Mouse (Mus musculus) CH12.LX (cell line): Measurements from ENCODE around the gene Tex36. TPM values are rescaled to one million over a fixed set of nuclear protein-coding genes. Genes with fewer than 3 reads are reported as not detected.

Source experiments
- DNase-seq: peaks from one replicate; pipeline ENCODE4 v3.0.0-alpha.2; 2013; ENCODE audit errors: extremely low read depth
- H3K27ac ChIP-seq: 2 replicates; pipeline ENCODE4 v1.5.1; 2012; ENCODE audit warnings: low read depth, mild to moderate bottlenecking, control low read depth, moderate library complexity; ENCODE audit not compliant: insufficient read depth
- H3K27me3 ChIP-seq: replicated peaks from 2 replicates; pipeline ENCODE3; 2012; ENCODE audit warnings: inconsistent platforms
- H3K36me3 ChIP-seq, 2 experiments: replicated peaks in 1 of 2; 2 replicates each; pipeline versions ENCODE3 to v1.6.1; 2012; ENCODE audit warnings: inconsistent platforms in 1 of 2, low read length in 1 of 2, mild to moderate bottlenecking in 1 of 2, mixed read lengths in 1 of 2, moderate library complexity in 1 of 2; ENCODE audit not compliant: control insufficient read depth in 1 of 2, insufficient read depth in 1 of 2
- H3K4me1 ChIP-seq, 2 experiments: 2 replicates each; pipeline ENCODE4 v1.6.1; 2012; ENCODE audit warnings: inconsistent platforms in 1 of 2, moderate library complexity in 1 of 2; ENCODE audit not compliant: insufficient read depth in 2 of 2, control insufficient read depth in 1 of 2
- H3K4me2 ChIP-seq: 2 replicates; pipeline ENCODE4 v1.6.1; 2012; ENCODE audit warnings: low read depth, mild to moderate bottlenecking, control low read depth; ENCODE audit not compliant: poor library complexity, insufficient read depth, severe bottlenecking
- H3K4me3 ChIP-seq, 3 experiments: fragments of 150-350 bp in 1 of 3; sonication (generic) in 1 of 3; replicated peaks in 1 of 3; 2 replicates each; pipeline versions ENCODE3 to v1.5.1; 2011 to 2012; ENCODE audit warnings: low read depth in 2 of 3, low read length in 2 of 3, mild to moderate bottlenecking in 2 of 3, moderate library complexity in 2 of 3, control low read depth in 1 of 3, improper control_type of control experiment in 1 of 3, inconsistent platforms in 1 of 3, mixed read lengths in 1 of 3; ENCODE audit not compliant: poor library complexity in 1 of 3
- H3K79me2 ChIP-seq: replicated peaks from 2 replicates; pipeline ENCODE4 v1.6.1; 2012; ENCODE audit warnings: mild to moderate bottlenecking, moderate library complexity; ENCODE audit not compliant: control insufficient read depth, poor library complexity, insufficient read depth, severe bottlenecking; ENCODE audit errors: extremely low read depth
- H3K9ac ChIP-seq: 2 replicates; pipeline ENCODE4 v1.6.1; 2012; ENCODE audit warnings: low read depth, mild to moderate bottlenecking, control low read depth, moderate library complexity; ENCODE audit not compliant: insufficient read depth
- H3K9me3 ChIP-seq: replicated peaks from 2 replicates; pipeline ENCODE3; 2012; ENCODE audit warnings: low read length, inconsistent platforms, mixed read lengths
- BHLHE40 ChIP-seq: IDR thresholded peaks from 2 replicates; pipeline ENCODE4 v1.6.1; 2011; ENCODE audit warnings: mild to moderate bottlenecking, low read depth, low read length, improper control_type of control experiment
- CTCF ChIP-seq, 2 experiments: IDR thresholded peaks in 1 of 2; conservative IDR thresholded peaks in 1 of 2; 2 replicates each; pipeline ENCODE4 v1.5.1; 2011 to 2012; ENCODE audit warnings: low read depth in 2 of 2, low read length in 2 of 2, improper control_type of control experiment in 1 of 2, inconsistent platforms in 1 of 2, mild to moderate bottlenecking in 1 of 2, moderate library complexity in 1 of 2
- E2F4 ChIP-seq: IDR thresholded peaks from 2 replicates; pipeline ENCODE4 v1.6.1; 2011; ENCODE audit warnings: low read depth, low read length, improper control_type of control experiment; ENCODE audit not compliant: insufficient replicate concordance
- ELF1 ChIP-seq: IDR thresholded peaks from 2 replicates; pipeline ENCODE4 v1.6.1; 2014; ENCODE audit warnings: low read depth, mild to moderate bottlenecking, inconsistent platforms, low read length, improper control_type of control experiment
- EP300 ChIP-seq: IDR thresholded peaks from 2 replicates; pipeline ENCODE4 v1.6.1; 2011; ENCODE audit warnings: low read length, improper control_type of control experiment
- GABPA ChIP-seq: IDR thresholded peaks from 2 replicates; pipeline ENCODE4 v1.6.1; 2012; ENCODE audit warnings: low read depth, low read length, improper control_type of control experiment, inconsistent platforms; ENCODE audit not compliant: insufficient replicate concordance
- IRF4 ChIP-seq: IDR thresholded peaks from 2 replicates; pipeline ENCODE4 v1.6.1; 2014; ENCODE audit warnings: low read depth, mild to moderate bottlenecking, inconsistent platforms, low read length, improper control_type of control experiment
- JUND ChIP-seq: conservative IDR thresholded peaks from 2 replicates; pipeline ENCODE4 v1.6.1; 2011; ENCODE audit warnings: low read depth, low read length, improper control_type of control experiment
- KAT2A ChIP-seq: IDR thresholded peaks from 2 replicates; pipeline ENCODE4 v1.6.1; 2012; ENCODE audit warnings: low read length, improper control_type of control experiment, inconsistent platforms; ENCODE audit not compliant: insufficient replicate concordance
- MAFK ChIP-seq: IDR thresholded peaks from 2 replicates; pipeline ENCODE4 v1.6.1; 2011; ENCODE audit warnings: low read length, improper control_type of control experiment; ENCODE audit not compliant: insufficient replicate concordance
- MAX ChIP-seq: IDR thresholded peaks from 2 replicates; pipeline ENCODE4 v1.6.1; 2011; ENCODE audit warnings: low read length, improper control_type of control experiment
- MEF2A ChIP-seq: IDR thresholded peaks from 2 replicates; pipeline ENCODE4 v1.6.1; 2014; ENCODE audit warnings: low read depth, mild to moderate bottlenecking, inconsistent platforms, low read length, improper control_type of control experiment, borderline replicate concordance
- MXI1 ChIP-seq: IDR thresholded peaks from 2 replicates; pipeline ENCODE4 v1.6.1; 2011; ENCODE audit warnings: mild to moderate bottlenecking, low read depth, low read length, improper control_type of control experiment
- MYC ChIP-seq: IDR thresholded peaks from 2 replicates; pipeline ENCODE4 v1.6.1; 2011; ENCODE audit warnings: low read depth, mild to moderate bottlenecking, improper control_type of control experiment, low read length
- NELFE ChIP-seq: IDR thresholded peaks from 2 replicates; pipeline ENCODE4 v1.6.1; 2011; ENCODE audit warnings: low read depth, low read length, improper control_type of control experiment
- POLR2AphosphoS2 ChIP-seq: IDR thresholded peaks from 2 replicates; pipeline ENCODE4 v1.6.1; 2011; ENCODE audit warnings: low read depth, low read length, improper control_type of control experiment
- RAD21 ChIP-seq: IDR thresholded peaks from 2 replicates; pipeline ENCODE4 v1.6.1; 2011; ENCODE audit warnings: low read depth, mild to moderate bottlenecking, low read length, improper control_type of control experiment, moderate library complexity
- RCOR1 ChIP-seq: conservative IDR thresholded peaks from 2 replicates; pipeline ENCODE4 v1.6.1; 2012; ENCODE audit warnings: low read depth, mild to moderate bottlenecking, inconsistent platforms, low read length, improper control_type of control experiment
- SMC3 ChIP-seq: IDR thresholded peaks from 2 replicates; pipeline ENCODE4 v1.6.1; 2011; ENCODE audit warnings: low read depth, low read length, improper control_type of control experiment
- TBP ChIP-seq: conservative IDR thresholded peaks from 2 replicates; pipeline ENCODE4 v1.6.1; 2011; ENCODE audit warnings: low read depth, low read length, improper control_type of control experiment
- TCF12 ChIP-seq: IDR thresholded peaks from 2 replicates; pipeline ENCODE4 v1.6.1; 2014; ENCODE audit warnings: low read depth, mild to moderate bottlenecking, inconsistent platforms, low read length, improper control_type of control experiment
- USF1 ChIP-seq: IDR thresholded peaks from 2 replicates; pipeline ENCODE4 v1.6.1; 2014; ENCODE audit warnings: low read depth, mild to moderate bottlenecking, inconsistent platforms, low read length, improper control_type of control experiment
- USF2 ChIP-seq: conservative IDR thresholded peaks from 2 replicates; pipeline ENCODE4 v1.6.1; 2011; ENCODE audit warnings: low read depth, low read length, improper control_type of control experiment
- ZC3H11A ChIP-seq: IDR thresholded peaks from 2 replicates; pipeline ENCODE4 v1.6.1; 2012; ENCODE audit warnings: low read depth, mild to moderate bottlenecking, inconsistent platforms, low read length, improper control_type of control experiment
- ZKSCAN1 ChIP-seq: IDR thresholded peaks from 2 replicates; pipeline ENCODE4 v1.6.1; 2012; ENCODE audit warnings: low read depth, inconsistent platforms, low read length, improper control_type of control experiment, borderline replicate concordance
- ZMIZ1 ChIP-seq: IDR thresholded peaks from 2 replicates; pipeline ENCODE4 v1.6.1; 2012; ENCODE audit warnings: low read depth, mild to moderate bottlenecking, inconsistent platforms, low read length, improper control_type of control experiment
- ZNF384 ChIP-seq: IDR thresholded peaks from 2 replicates; pipeline ENCODE4 v1.6.1; 2012; ENCODE audit warnings: low read depth, low read length, improper control_type of control experiment, inconsistent platforms
- dilution Hi-C: fragments of 300-500 bp; cut with MboI; formaldehyde crosslinking; loops from 2 replicates; pipeline ENCODE4 v1.14.3; 2020; ENCODE audit warnings: low sequenced_read_pairs; ENCODE audit not compliant: extremely low pct_unique_long_range_greater_than_20kb, extremely low pct_ligation_motif_present
- in situ Hi-C: fragments of 300-500 bp; cut with MboI; formaldehyde crosslinking; loops from 3 replicates; pipeline ENCODE4 v1.14.3; 2019; ENCODE audit warnings: low sequenced_read_pairs, low pct_ligation_motif_present, low pct_unique_long_range_greater_than_20kb, mixed read lengths
- polyA plus RNA-seq: library from polyadenylated mRNA; unstranded; fragments of >175 nt; gene quantifications from 2 replicates; pipeline ENCODE4 v1.2.1, GENCODE M21; 2012; ENCODE audit warnings: low read depth; ENCODE audit not compliant: insufficient read length
- total RNA-seq, 2 experiments: library from RNA; depleted of rRNA; stranded (reverse); fragments of 300-350 nt in 1 of 2; fragments of >200 nt in 1 of 2; gene quantifications; 2 replicates each; pipeline ENCODE4 v1.2.3; 2012 to 2014

Tex36 gene
- total and polyA plus RNA-seq, 3 experiments = not detected

DNA sequence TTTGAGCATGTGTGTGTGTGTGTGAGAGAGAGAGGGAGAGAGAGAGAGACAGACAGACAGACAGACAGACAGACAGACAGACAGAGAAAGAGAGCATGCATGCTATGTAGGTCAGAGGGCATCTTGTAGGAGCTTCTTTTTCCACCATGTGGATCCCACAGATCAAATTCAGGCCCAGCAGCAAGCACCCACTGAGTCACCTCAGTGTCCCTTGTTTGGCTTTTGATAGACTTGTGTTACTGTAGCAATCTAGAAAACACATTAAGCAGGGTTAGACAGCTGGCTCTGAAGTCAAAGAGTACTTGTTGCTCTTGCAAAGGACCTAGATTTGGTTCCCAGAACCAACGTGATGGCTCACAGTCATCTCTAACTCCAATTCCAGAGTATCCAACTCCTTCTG is 10.2 kb downstream of the Tex36 start:
- Histone ChIP-seq H3K9ac (no peak overlapping the region), H3K9me3 (peaks cover 3% of the 10 kb centered on the region), H3K4me3 (no peak overlapping the region), H3K79me2 (no peaks in the 10 kb centered on the region), H3K4me2 (no peak overlapping the region), H3K27me3 (peaks cover 51% of the 10 kb centered on the region)
- in situ Hi-C loops = no loop called here
- DNase-seq = no peak
- TF ChIP-seq IRF4 (no peak), TCF12 (no peak), KAT2A (no peak), GABPA (no peak), POLR2AphosphoS2 (no peak), MEF2A (no peak), EP300 (no peak), TBP (no peak), JUND (no peak), ZKSCAN1 (no peak), CTCF (conservative IDR thresholded peaks at IDR 0.05 in 1 of 2, IDR thresholded peaks at IDR 0.05 in 1 of 2; ENCODE audit: low read depth in 2 of 2, low read length in 2 of 2) (no peak), MXI1 (no peak), E2F4 (no peak), NELFE (no peak), ZNF384 (no peak), MAX (no peak), RCOR1 (no peak), ZC3H11A (no peak), RAD21 (no peak), SMC3 (no peak)
- TF ChIP-seq, all 38 proteins: peak for 0
- peaks cover 0 to 3% of the 10 kb centered on the region in 2 experiments; a peak in 1 of 4 replicates for H3K4me1 ChIP-seq
- no peak overlapping the region for H3K27ac ChIP-seq
- no peaks in the 10 kb centered on the region for H3K36me3 ChIP-seq
- dilution Hi-C loops = no loop called here

DNA sequence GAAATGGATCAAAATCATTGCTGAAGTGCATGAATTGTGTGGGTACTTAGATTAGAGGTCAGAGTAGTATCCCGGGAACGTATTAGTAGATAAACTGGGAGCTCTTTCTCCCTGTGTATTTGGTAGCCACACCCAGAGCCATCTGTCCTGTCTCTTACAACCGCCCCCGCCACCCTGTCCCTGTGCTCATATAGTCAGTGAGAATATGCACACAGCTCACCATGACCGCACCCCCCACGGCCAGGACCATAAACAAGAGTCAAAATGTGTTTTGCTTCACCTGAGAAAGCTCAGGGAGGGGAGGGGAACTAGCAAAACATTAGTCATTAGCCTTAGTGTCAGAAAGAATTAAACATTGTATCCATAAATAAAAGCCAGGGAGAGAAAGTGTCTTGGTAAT is 18.7 kb downstream of the Tex36 start:
- in situ Hi-C loops (no loop called here), dilution Hi-C loops (no loop called here)
- Histone ChIP-seq H3K27me3 (peaks cover 53% of the 10 kb centered on the region), H3K4me1 (0 out of 4 replicates have a peak, but pooled peaks cover 0 to 2% of the 10 kb centered on the region in 2 experiments), H3K36me3 (no peaks in the 10 kb centered on the region), H3K9ac (no peak overlapping the region), H3K9me3 (no peaks in the 10 kb centered on the region), H3K4me2 (no peak overlapping the region), H3K4me3 (no peak overlapping the region), H3K79me2 (no peaks in the 10 kb centered on the region), H3K27ac (no peak overlapping the region)
- DNase-seq = no peak
- TF ChIP-seq MYC (no peak), ZMIZ1 (no peak), MAFK (no peak), BHLHE40 (no peak), JUND (no peak), ELF1 (no peak), USF2 (no peak), CTCF (conservative IDR thresholded peaks at IDR 0.05 in 1 of 2, IDR thresholded peaks at IDR 0.05 in 1 of 2; ENCODE audit: low read depth in 2 of 2, low read length in 2 of 2) (no peak), MEF2A (no peak), MAX (no peak), POLR2AphosphoS2 (no peak), ZNF384 (no peak), USF1 (no peak), GABPA (no peak), RCOR1 (no peak)
